Mouse (Mus musculus): ENCODE results near the gene Nr4a2. TPM values are rescaled to one million over a fixed set of nuclear protein-coding genes. Genes with fewer than 3 reads are reported as not detected.

Nr4a2 gene
- total RNA-seq, 2 experiments from 2014 or later: 0.68 TPM; not detected in 1

GRCm38 (mm10) chr2:57113431-57113830, 10.4 kb downstream of the Nr4a2 start:
- no peak for ATAC-seq (replicated peaks; ENCODE audit: low FRiP score, poor library complexity, severe bottlenecking)

GRCm38 (mm10) chr2:57112949-57113348, 10.9 kb downstream of the Nr4a2 start:
- ATAC-seq (replicated peaks; ENCODE audit: low FRiP score, poor library complexity, severe bottlenecking): no peak

- ATAC-seq (replicated peaks; ENCODE audit: low FRiP score, poor library complexity, severe bottlenecking): no peak
Measured at GRCm38 (mm10) chr2:57111791-57112538, 11.8 kb downstream of the Nr4a2 start.

GRCm38 (mm10) chr2:57111011-57111790, 12.6 kb downstream of the Nr4a2 start:
- no peak for ATAC-seq (replicated peaks; ENCODE audit: low FRiP score, poor library complexity, severe bottlenecking)

GRCm38 (mm10) chr2:57110401-57110800, 13.4 kb downstream of the Nr4a2 start:
- no peak for ATAC-seq (replicated peaks; ENCODE audit: low FRiP score, poor library complexity, severe bottlenecking)

- no peak for ATAC-seq (replicated peaks; ENCODE audit: low FRiP score, poor library complexity, severe bottlenecking)
Measured at GRCm38 (mm10) chr2:57109926-57110325, 13.9 kb downstream of the Nr4a2 start.

GRCm38 (mm10) chr2:57109301-57109700, 14.5 kb downstream of the Nr4a2 start:
- no peak for ATAC-seq (replicated peaks; ENCODE audit: low FRiP score, poor library complexity, severe bottlenecking)

GRCm38 (mm10) chr2:57108349-57108930, 15.4 kb downstream of the Nr4a2 start:
- ATAC-seq (replicated peaks; ENCODE audit: low FRiP score, poor library complexity, severe bottlenecking): no peak

GRCm38 (mm10) chr2:57105401-57105800, 18.4 kb downstream of the Nr4a2 start:
- ATAC-seq (replicated peaks; ENCODE audit: low FRiP score, poor library complexity, severe bottlenecking): no peak

- no peak for ATAC-seq (replicated peaks; ENCODE audit: low FRiP score, poor library complexity, severe bottlenecking)
Measured at GRCm38 (mm10) chr2:57104731-57105130, 19.1 kb downstream of the Nr4a2 start.

GRCm38 (mm10) chr2:57103845-57104660, 19.8 kb downstream of the Nr4a2 start:
- ATAC-seq (replicated peaks; ENCODE audit: low FRiP score, poor library complexity, severe bottlenecking): no peak

- ATAC-seq (replicated peaks; ENCODE audit: low FRiP score, poor library complexity, severe bottlenecking): no peak
Measured at GRCm38 (mm10) chr2:57102856-57103844, 20.7 kb downstream of the Nr4a2 start.

- ATAC-seq (replicated peaks; ENCODE audit: low FRiP score, poor library complexity, severe bottlenecking): no peak
Measured at GRCm38 (mm10) chr2:57102091-57102855, 21.5 kb downstream of the Nr4a2 start.

GRCm38 (mm10) chr2:57100241-57100640, 23.6 kb downstream of the Nr4a2 start:
- no peak for ATAC-seq (replicated peaks; ENCODE audit: low FRiP score, poor library complexity, severe bottlenecking)

- no peak for ATAC-seq (replicated peaks; ENCODE audit: low FRiP score, poor library complexity, severe bottlenecking)
Measured at GRCm38 (mm10) chr2:57072452-57072851, 51.4 kb downstream of the Nr4a2 start.

GRCm38 (mm10) chr2:57063480-57063879, 60.3 kb downstream of the Nr4a2 start:
- no peak for ATAC-seq (replicated peaks; ENCODE audit: low FRiP score, poor library complexity, severe bottlenecking)
